Mouse (Mus musculus) limb, embryonic 10.5 days (tissue): ENCODE results near the gene Trim39. TPM values are rescaled to one million over a fixed set of nuclear protein-coding genes. Genes with fewer than 3 reads are reported as not detected.
"Not testable (repeated sequence)": the region's sequence is repeated elsewhere in the genome, so short reads cannot be mapped to it uniquely, and the experiment has no call there.

Experiments
- DNase-seq: peaks from one replicate; pipeline ENCODE4 v3.0.0-alpha.2; 2017; ENCODE audit warnings: low spot score
- H3K27ac ChIP-seq: fragments of 300-500 bp; sonication (generic); 2 replicates; pipeline ENCODE4 v1.5.1; 2016; ENCODE audit warnings: mild to moderate bottlenecking
- H3K27me3 ChIP-seq: fragments of 300-500 bp; sonication (generic); 2 replicates; pipeline ENCODE4 v1.6.1; 2016; ENCODE audit warnings: low read depth, mild to moderate bottlenecking; ENCODE audit not compliant: poor library complexity, severe bottlenecking
- H3K36me3 ChIP-seq: fragments of 300-500 bp; sonication (generic); 2 replicates; pipeline ENCODE4 v1.6.1; 2016; ENCODE audit warnings: mild to moderate bottlenecking, moderate library complexity
- H3K4me1 ChIP-seq: fragments of 300-500 bp; sonication (generic); 2 replicates; pipeline ENCODE4 v1.6.1; 2016
- H3K4me3 ChIP-seq: fragments of 300-500 bp; sonication (generic); 2 replicates; pipeline ENCODE4 v1.5.1; 2016; ENCODE audit warnings: mild to moderate bottlenecking, moderate library complexity
- H3K9me3 ChIP-seq: fragments of 300-500 bp; sonication (generic); replicated peaks from 2 replicates; pipeline ENCODE4 v1.6.1; 2016; ENCODE audit warnings: mild to moderate bottlenecking
- WGBS: fragments of 180-500 bp; shearing (Covaris S2); methylation state at CpG from one replicate; pipeline ENCODE4 v1.1.7; 2016; 5-methylcytosine and 5-hydroxymethylcytosine counted together
- polyA plus RNA-seq: library from polyadenylated mRNA; unstranded; fragments of >200 nt; fragmentation: Nextera tagmentation; extraction: Ambion mirVana; gene quantifications from 2 replicates; pipeline ENCODE4 v1.2.1, GENCODE M21; 2016

The Trim39 gene
- 20.1 and 24.2 TPM in 2 replicates for polyA plus RNA-seq

GRCm38 (mm10) chr17:36271586-36272256 is at the start of gene Trim39:
Gene Trim39 (minus strand): TSS chr17:36272247.
- Histone ChIP-seq H3K27me3 (no peaks in the 10 kb centered on the region), H3K27ac (peak within 1 kb of the TSS; percentile 99), H3K4me1 (peaks cover 28% of the 10 kb centered on the region), H3K36me3 (peaks cover 58% of the 10 kb centered on the region), H3K9me3 (no peaks in the 10 kb centered on the region), H3K4me3 (peak within 1 kb of the TSS; percentile 97)
- peak; percentile 89 for DNase-seq
- 2% methylated on average over 43 of the region's 43 CpGs for WGBS

- H3K36me3 ChIP-seq, result no peaks in the 10 kb centered on the region
- no peak for DNase-seq
- 0 out of 2 replicates have a peak, but pooled peaks cover 6% of the 10 kb centered on the region for H3K27me3 ChIP-seq
- H3K4me3 ChIP-seq, result peak overlapping the region; percentile 57
- H3K27ac ChIP-seq, result no peak overlapping the region
- H3K4me1 ChIP-seq, result peaks cover 9% of the 10 kb centered on the region
- 28% methylated on average over 5 of the region's 5 CpGs for WGBS
- H3K9me3 ChIP-seq, result no peaks in the 10 kb centered on the region
Observed at GRCm38 (mm10) chr17:36315689-36316253, 43.7 kb upstream of the Trim39 start.

- H3K27me3 ChIP-seq, result 0 out of 2 replicates have a peak, but pooled peaks cover 6% of the 10 kb centered on the region
- no peaks in the 10 kb centered on the region for H3K36me3 ChIP-seq
- WGBS, result under 1% methylated on average over 19 of the region's 19 CpGs
- peaks cover 9% of the 10 kb centered on the region for H3K4me1 ChIP-seq
- DNase-seq, result peak; percentile 57
- H3K4me3 ChIP-seq, result peak overlapping the region; percentile 57
- H3K27ac ChIP-seq, result peak overlapping the region; percentile 73
- H3K9me3 ChIP-seq, result no peaks in the 10 kb centered on the region
Observed at GRCm38 (mm10) chr17:36315041-36315688, 43.1 kb upstream of the Trim39 start.

GRCm38 (mm10) chr17:36314511-36314910 is 42.5 kb upstream of the Trim39 start:
- 1% methylated on average over 9 of the region's 9 CpGs for WGBS
- no peaks in the 10 kb centered on the region for H3K36me3 ChIP-seq
- H3K27me3 ChIP-seq, result 0 out of 2 replicates have a peak, but pooled peaks cover 6% of the 10 kb centered on the region
- no peaks in the 10 kb centered on the region for H3K9me3 ChIP-seq
- peak; percentile 33 for DNase-seq
- H3K4me1 ChIP-seq, result peaks cover 9% of the 10 kb centered on the region
- H3K4me3 ChIP-seq, result peak overlapping the region; percentile 57
- H3K27ac ChIP-seq, result 0 out of 2 replicates have a peak overlapping the region, but pooled peaks have one; percentile 73

GRCm38 (mm10) chr17:36309293-36309692 is 37.2 kb upstream of the Trim39 start:
- no peaks in the 10 kb centered on the region for H3K27me3 ChIP-seq
- 34% methylated on average over 1 of the region's 1 CpGs for WGBS
- H3K9me3 ChIP-seq, result no peaks in the 10 kb centered on the region
- no peak overlapping the region for H3K27ac ChIP-seq
- no peaks in the 10 kb centered on the region for H3K36me3 ChIP-seq
- H3K4me1 ChIP-seq, result no peaks in the 10 kb centered on the region
- DNase-seq, result no peak
- H3K4me3 ChIP-seq, result no peak overlapping the region

- H3K27me3 ChIP-seq, H3K9me3 ChIP-seq, H3K36me3 ChIP-seq, H3K4me1 ChIP-seq, H3K27ac ChIP-seq, H3K4me3 ChIP-seq: not testable (repeated sequence)
- WGBS, result 3% methylated on average over 3 of the region's 3 CpGs
- DNase-seq, result peak; percentile 67
Observed at GRCm38 (mm10) chr17:36308855-36309254, 36.8 kb upstream of the Trim39 start.

GRCm38 (mm10) chr17:36286390-36286789 is 14.3 kb upstream of the Trim39 start, which contains the start of gene H2-M10.2:
Gene H2-M10.2 (minus strand): TSS chr17:36286490.
- H3K36me3 ChIP-seq, result peaks cover 17% of the 10 kb centered on the region
- no peaks in the 10 kb centered on the region for H3K4me1 ChIP-seq
- DNase-seq, result no peak
- H3K27me3 ChIP-seq, result no peaks in the 10 kb centered on the region
- H3K4me3 ChIP-seq, result no peak within 1 kb of the TSS
- H3K9me3 ChIP-seq, result 0 out of 2 replicates have a peak, but pooled peaks cover 2% of the 10 kb centered on the region
- no peak within 1 kb of the TSS for H3K27ac ChIP-seq
- WGBS, result 94% methylated on average over 2 of the region's 2 CpGs

- H3K36me3 ChIP-seq, result peaks cover 60% of the 10 kb centered on the region
- H3K27ac ChIP-seq, result no peak overlapping the region
- 90% methylated on average over 4 of the region's 4 CpGs for WGBS
Observed at GRCm38 (mm10) chr17:36281521-36282245, 9.6 kb upstream of the Trim39 start.

GRCm38 (mm10) chr17:36274776-36275175 is 2.7 kb upstream of the Trim39 start:
- WGBS, result 92% methylated on average over 4 of the region's 4 CpGs
- peaks cover 64% of the 10 kb centered on the region for H3K36me3 ChIP-seq
- no peak for DNase-seq
- H3K9me3 ChIP-seq, result no peaks in the 10 kb centered on the region
- H3K4me1 ChIP-seq, result peaks cover 26% of the 10 kb centered on the region
- H3K27ac ChIP-seq, result no peak overlapping the region
- H3K4me3 ChIP-seq, result no peak overlapping the region
- no peaks in the 10 kb centered on the region for H3K27me3 ChIP-seq

More at GRCm38 (mm10) chr17:36281521-36282245, 9.6 kb upstream of the Trim39 start:
- DNase-seq, result no peak
- Histone ChIP-seq H3K9me3 (0 out of 2 replicates have a peak, but pooled peaks cover 2% of the 10 kb centered on the region), H3K4me3 (no peak overlapping the region), H3K27me3 (no peaks in the 10 kb centered on the region), H3K4me1 (no peaks in the 10 kb centered on the region)

- no peak for DNase-seq
- H3K36me3 ChIP-seq, result peaks cover 55% of the 10 kb centered on the region
- H3K4me1 ChIP-seq, result peaks cover 28% of the 10 kb centered on the region
- no peaks in the 10 kb centered on the region for H3K9me3 ChIP-seq
- no peaks in the 10 kb centered on the region for H3K27me3 ChIP-seq
- no peak overlapping the region for H3K27ac ChIP-seq
- H3K4me3 ChIP-seq, result no peak overlapping the region
- WGBS, result 93% methylated on average over 4 of the region's 4 CpGs
Observed at GRCm38 (mm10) chr17:36273796-36274195, 1.7 kb upstream of the Trim39 start.

GRCm38 (mm10) chr17:36272643-36273366 is 758 bp upstream of the Trim39 start:
- H3K27ac ChIP-seq, result no peak overlapping the region
- no peaks in the 10 kb centered on the region for H3K27me3 ChIP-seq
- no peak for DNase-seq
- H3K36me3 ChIP-seq, result peaks cover 56% of the 10 kb centered on the region
- peak overlapping the region; percentile 97 for H3K4me3 ChIP-seq
- H3K9me3 ChIP-seq, result no peaks in the 10 kb centered on the region
- WGBS, result 86% methylated on average over 9 of the region's 9 CpGs
- peaks cover 28% of the 10 kb centered on the region for H3K4me1 ChIP-seq
